Mouse (Mus musculus): Measurements from ENCODE around the gene Cep295.
"Not testable (repeated sequence)": the region's sequence is repeated elsewhere in the genome, so short reads cannot be mapped to it uniquely, and the experiment has no call there.

Gene Cep295

DNA sequence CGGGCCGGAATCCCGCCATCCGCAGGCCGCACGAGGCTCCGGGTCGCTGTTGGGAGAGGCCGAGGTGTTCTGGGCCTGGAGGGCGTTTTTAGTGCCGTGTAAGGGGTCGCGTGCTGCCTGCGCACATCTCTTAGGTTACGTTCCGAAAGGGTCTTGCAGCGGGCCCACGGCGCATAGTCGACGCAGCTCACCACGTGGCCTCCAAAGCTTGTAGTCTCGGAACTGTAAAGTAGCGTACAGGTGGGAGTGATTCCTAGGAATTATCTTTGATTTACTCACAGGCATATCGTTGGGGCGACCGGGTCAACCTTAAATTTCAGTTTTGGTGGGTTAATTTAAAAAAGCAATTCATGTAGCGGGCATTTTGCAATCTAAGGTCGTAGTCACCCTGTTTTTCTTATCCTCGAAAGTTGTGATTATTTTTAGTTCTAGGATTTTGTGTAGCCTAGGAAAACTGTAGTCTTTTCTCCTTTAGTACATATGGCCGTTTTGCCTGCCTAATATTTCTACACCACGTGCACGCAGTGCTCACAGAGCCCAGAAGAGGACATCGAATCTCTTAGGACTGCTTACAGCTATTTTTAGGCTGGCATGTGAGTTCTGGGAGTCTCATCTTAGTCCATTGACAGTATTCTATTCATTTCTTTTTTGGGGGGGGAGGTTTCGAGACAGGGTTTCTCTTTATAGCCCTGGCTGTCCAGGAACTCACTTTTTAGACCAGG is 51.0 kb downstream of the Cep295 start, which contains the start of gene 4931406C07Rik:
Gene 4931406C07Rik, minus strand, starts transcription at position 51 of the 722 bp plus-strand sequence.
- peak; percentile 11 for DNase-seq (ENCODE audit: low spot score)

DNA sequence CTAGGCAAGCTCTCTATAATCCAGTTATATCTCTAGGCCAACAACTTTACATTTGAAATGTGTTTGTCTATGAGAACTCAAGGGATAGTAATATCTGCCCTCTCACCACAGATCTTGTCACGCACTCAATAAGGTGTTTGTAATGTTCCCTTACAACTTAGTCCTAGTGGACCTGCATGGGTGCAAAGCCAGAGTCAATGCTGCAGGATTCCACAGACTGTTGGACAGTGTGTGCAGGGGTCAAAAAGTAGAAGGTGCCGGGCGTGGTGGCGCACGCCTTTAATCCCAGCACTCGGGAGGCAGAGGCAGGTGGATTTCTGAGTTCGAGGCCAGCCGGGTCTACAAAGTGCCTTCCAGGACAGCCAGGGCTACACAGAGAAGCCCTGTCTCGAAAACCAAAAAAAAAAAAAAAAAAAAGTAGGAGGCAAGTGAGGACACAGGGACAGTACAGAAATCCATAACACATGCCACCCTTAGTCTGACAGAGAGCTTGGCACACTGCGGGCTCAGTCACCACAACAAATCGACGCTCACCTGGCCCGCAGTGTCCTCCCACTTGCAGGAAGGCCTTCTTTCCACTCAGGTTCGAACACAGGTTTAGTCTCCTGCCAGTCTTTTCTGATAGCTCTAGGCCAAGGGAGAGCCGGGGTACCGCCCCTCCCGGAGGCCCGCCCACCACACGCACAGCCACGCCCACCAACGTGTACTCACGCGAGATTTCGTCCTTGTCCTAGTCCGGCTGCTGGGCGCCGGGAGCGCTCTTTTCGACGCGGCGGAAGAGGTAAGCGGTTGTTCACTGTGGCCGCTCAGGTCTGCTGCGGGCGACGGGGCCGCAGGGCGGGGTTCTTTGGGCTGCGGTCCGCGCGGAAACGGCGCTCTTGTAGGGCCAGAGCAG is 51.8 kb downstream of the Cep295 start, which contains the start of gene Taf1d:
Gene Taf1d, plus strand, starts transcription at position 712 of the 895 bp plus-strand sequence.
- DNase-seq (ENCODE audit: low spot score), result peak; percentile 93

DNA sequence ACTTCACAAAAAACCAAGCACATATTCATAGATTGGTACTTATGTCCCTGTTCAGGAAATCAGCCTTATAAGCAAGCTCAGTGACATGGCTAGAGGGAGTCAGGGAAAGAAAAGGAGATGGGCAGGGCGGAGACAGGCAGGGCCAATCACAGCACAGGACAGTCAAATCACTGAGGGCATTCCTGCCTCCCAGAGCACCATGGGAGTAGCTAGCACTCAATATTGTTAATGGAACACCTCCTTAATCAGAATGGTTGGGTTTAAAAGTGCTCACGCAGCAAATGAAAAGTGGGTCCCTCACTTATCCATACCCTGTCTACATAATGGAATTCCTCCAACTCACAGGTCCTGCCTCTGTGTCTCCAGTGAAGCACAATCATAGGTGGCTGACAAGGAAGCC is 54.7 kb downstream of the Cep295 start:
- DNase-seq (ENCODE audit: low spot score), result no peak

DNA sequence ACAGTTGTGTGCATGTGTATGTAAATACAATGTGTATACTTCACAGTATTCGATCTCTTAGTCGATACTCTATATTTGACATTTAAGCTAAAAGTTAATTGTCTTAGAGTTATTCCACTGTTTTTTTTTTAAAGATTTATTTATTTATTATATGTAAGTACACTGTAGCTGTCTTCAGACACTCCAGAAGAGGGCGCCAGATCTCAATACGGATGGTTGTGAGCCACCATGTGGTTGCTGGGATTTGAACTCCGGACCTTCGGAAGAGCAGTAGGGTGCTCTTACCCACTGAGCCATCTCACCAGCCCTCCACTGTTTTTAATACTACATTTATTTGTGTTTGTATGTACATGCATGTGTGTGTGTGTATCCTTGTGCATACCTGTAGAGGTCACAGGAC is 55.6 kb downstream of the Cep295 start:
- DNase-seq (ENCODE audit: low spot score), result not testable (repeated sequence)

DNA sequence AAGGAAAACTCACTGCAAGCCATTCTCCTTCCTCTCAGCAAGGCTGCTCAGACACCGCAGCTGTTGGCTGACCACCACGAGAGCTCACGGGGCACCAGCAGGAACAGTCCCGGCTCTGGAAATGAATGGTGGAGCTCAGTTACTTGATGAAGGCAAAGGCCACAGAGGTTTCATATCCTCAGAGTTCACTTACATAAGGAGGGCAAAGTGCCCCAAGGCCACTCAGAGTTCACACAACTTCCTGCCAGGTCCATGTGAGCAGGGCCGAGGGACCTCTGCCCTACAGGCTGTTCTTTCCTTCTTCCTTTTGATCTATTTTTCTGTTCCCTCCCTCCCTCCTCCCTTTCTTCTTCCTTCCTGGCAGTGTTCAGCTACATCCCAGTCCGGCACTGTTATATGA is 56.2 kb downstream of the Cep295 start:
- no peak for DNase-seq (ENCODE audit: low spot score)

DNA sequence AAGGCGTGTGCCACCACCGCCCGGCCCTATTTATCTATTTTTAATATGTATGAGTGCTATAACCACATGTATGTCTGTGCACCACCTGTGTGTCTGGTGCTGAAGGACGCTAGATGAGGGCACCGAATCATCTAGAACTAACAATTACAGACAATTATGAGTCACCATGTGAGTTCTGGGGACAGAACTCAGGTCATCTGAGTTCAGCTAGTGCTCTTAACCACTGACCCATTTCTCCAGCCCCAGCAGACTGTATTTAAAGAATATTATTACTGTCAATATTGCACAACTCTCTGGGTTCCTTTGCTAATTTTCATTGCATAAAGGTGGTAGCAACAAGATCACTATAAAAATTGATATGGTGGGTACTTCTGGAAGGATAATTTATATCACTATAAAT is 57.5 kb downstream of the Cep295 start:
- no peak for DNase-seq (ENCODE audit: low spot score)

DNA sequence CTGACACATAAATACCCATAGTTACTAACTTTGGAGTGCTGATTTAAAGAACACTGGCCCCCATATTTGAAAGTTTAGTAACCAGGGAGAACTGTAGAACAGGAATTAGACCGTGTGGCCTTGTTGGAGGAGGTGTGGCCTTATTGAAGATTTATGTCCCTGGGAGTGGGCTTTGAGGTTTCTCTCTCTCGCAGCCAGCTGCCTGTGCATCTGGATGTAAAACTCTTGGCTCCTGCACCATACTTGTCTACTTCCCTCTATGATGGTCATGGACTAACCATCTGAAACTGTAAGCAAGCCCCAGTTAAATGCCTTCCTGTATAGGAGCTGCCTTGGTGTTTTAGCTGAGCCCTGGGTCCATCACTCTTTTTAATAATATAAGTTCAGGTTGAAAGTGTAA is 59.1 kb downstream of the Cep295 start:
- DNase-seq (ENCODE audit: low spot score), result no peak

DNA sequence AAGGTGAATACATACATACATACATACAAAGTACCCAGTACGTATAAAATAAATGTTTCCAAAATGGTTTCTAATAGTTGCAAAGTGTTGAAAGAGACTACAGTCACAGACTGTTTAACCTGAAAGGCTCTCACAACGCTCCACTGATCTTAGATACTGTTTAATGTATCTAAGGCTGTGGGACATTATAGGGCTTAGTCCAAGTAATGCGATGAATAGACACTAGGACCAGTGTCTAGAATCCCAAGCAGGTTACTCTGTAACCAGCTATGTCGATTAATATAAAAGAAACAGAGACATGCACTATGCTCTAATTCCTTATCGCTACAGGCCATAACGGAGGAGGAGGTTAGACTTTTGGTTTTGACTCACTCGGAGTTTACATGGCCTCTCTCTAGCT is 60.5 kb downstream of the Cep295 start:
- DNase-seq (ENCODE audit: low spot score), result no peak

DNA sequence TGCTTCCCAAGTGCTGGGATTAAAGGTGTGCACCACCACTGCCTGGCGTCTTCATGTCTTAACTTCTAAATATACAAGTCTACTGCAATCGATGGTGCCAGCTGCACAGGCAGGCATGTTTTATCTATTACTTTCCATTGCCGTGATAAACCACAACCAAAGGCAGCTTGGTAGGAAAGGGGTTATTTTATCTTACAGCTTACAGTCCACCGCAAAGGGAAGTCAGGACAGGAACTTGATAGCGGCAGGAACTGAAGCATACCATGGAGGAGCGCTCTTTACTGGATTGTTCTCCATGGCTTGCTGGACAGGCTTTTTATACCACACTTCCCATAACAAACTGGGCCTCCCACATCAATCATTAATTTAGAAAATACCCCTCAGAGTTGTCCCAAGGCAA is 68.3 kb downstream of the Cep295 start:
- DNase-seq (ENCODE audit: low spot score), result no peak

DNA sequence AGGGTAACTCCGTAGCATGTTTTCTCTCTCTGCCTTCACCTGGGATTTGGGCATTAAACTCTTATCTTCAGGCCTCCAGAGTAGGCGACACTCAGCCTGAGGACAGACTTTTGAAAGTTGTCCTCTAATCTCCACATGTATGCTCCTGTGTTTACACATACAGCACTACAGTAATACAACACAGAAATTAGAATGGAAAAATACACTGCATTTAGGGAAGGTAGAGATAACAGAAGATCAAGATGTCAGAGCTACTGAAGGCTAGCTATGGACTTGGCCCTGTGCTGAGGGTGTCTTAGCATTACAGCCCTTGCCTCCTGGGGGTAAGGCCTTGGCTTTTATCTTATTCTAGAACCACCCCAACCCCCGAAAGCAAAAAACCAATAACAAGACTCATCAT is 69.2 kb downstream of the Cep295 start:
- no peak for DNase-seq (ENCODE audit: low spot score)

DNA sequence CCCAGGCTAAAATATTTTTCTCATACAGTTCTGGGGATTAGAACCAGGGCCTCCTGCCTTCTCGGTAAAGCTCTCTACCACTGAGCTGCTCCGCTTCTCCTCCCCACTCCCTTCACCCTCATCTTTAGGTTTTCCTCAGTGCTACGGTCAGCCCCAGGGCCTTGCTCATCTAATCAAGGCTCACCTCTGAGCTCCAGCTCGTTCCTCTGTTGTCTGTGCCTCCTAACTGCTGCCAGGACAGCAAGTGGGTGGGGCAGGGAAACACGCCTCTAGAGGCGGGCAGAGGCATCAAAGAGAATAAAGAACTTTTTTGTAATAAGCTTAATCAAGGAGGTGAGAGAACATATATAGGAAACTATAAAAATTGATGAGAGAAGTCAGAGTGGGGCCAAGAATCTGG is 69.7 kb downstream of the Cep295 start:
- no peak for DNase-seq (ENCODE audit: low spot score)

DNA sequence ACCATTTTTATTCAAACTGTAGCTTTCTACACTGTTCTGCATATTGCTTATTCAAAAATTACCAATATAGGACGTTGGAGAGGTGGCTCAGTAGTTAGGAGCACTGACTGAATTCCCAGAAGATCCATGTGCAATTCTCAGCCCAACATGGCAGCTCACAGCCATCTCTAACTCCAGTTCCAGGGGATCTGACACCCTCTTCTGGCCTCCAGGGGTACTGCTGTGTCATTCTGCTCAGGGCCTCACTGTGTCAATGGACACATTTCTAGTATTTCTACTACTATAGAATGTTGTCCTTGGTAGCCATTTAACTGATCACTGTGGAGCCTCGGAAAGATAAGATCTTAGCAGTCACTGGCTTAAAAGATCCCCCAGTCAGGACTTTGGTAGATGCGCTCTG is 72.1 kb downstream of the Cep295 start:
- no peak for DNase-seq (ENCODE audit: low spot score)

DNA sequence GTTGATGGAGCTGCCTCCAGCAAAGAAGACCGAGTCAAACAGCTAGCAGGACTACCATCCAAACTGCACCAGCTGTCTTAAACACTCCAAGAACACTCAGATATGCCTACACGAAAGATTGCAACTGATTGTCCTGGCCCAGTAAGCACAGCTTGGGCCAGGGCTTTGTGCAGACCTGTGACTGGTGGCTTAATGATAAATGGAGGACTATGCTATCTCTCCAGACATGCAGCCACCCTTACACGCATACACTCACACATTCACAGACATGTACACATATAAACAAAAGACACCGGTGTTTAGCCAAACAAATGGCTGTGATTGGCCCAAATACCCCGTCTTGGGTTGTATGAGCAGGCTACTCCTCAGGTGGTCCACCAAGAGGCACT is 77.1 kb downstream of the Cep295 start:
- DNase-seq (ENCODE audit: low spot score), result no peak

DNA sequence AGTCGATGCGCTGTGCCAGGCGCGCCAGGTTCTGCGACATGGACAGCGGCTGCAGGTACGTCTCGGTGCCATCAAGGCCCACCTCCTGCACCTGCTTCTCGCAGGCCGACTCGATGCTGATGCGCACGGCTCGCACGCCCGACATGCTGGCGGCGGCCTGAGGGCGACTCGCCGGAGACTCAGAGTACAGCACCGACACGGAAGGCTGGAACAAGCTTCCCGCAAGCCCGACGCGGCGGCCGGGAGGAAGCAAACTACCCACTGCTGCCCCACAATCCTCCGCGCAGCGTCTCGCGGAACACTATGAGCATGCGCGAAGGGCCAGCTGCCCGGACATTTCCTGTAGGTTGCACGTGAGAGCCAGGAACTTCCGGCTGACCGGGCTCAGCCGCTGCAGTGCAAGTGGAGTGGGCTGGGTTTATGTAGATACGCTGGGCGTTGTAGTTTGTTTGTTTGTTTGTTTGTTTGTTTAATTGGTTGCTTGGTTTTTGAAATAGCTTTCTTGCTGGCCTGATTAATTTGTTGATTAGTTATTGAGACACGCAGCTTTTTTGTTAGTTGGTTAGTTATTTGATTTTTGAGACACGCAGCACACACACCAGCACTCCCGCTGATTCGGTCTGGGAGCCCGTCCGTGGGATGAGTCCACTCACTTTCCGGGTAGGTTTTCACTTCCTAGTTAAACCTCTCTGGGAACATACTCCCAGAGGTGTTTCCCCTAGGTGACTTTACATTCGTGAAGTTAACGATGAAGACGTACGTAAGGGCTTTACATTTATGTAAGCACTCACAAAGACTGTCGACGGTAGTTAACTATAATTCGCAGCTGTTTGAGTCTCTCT is 77.7 kb downstream of the Cep295 start, which contains the start of gene Med17:
Gene Med17, minus strand, starts transcription at position 283 of the 842 bp plus-strand sequence.
- DNase-seq (ENCODE audit: low spot score), result peak; percentile 95

DNA sequence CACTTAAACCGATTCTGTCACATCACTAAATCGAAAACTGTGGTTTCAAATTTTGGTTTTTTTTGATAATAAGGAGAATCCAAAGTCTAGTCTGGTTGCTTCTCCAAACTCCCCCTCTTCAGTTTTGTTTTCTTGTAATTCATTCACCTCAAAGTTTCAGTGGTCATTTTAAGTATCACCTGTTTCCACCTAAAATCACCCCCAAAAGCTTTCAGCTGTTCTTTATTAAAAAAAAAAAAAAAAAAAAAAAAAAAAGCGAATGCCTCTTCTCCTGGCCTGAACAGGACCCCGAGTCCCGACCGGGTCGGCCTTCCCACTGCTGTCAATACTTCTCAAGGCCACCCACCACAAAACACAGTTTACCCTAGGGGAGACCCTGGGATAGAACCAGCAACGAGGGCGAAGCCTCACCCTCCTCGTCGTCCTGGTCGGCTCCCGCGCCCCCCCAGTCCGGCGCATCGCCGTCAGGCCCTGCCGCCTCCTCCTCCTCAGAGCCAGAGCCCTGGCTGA is 78.4 kb downstream of the Cep295 start:
- DNase-seq (ENCODE audit: low spot score), result no peak

DNA sequence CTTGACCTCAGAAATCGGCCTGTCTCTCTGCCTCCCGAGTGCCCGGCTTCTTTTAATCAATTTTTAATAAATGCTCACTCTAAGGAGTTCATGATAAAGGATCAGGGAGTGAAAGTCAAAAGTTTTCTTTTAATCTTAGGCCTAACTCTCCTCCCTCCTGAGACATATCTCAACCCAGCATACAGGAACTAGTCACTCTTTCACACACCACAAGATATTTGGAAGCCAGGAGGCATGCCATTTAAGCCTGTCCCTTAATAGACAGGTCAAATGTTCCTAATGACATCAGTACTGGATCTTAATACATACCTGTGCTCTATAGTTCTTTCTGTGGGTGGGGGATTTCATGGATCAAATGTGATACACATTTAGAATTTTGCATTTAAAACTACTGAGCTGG is 79.2 kb downstream of the Cep295 start:
- DNase-seq (ENCODE audit: low spot score), result no peak

DNA sequence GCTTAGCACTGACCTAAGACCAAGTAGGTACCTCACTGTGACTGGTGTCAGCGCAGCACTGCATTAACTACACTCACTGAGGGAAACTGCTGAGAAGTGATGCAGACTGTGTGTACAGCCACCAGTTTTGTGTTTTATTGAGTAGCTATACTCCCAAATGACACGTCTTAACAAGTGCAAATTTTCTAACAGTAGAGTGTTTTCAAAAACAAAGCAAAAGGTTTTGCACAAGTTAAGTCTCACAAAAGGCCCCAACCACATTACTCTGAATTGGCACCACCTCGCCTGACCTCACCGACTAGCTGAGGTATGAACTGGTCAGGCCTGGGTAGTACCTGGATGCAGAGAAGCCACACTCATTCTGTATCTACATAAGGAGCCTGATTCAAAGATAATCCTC is 80.7 kb downstream of the Cep295 start:
- no peak for DNase-seq (ENCODE audit: low spot score)

DNA sequence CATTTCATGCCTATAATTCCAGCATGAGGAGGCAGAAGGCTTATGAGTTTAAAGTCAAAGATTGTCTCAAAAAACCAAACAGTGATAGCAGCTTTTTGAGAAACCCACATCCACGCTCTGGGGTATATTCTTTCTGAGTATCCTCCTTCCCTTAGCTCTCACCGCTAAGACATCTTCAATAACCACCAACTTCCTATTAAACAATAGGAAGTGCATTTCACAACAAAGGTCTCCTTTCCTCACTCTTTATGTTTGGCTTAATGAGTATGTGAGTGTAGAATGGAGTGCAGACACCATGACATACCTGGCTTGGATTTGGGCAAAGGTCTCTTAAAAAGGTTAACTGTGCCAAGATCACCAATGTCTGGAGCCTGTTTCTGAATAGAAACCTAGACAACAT is 83.6 kb downstream of the Cep295 start:
- no peak for DNase-seq (ENCODE audit: low spot score)
